Mouse (Mus musculus) G1E (cell line): Measurements from ENCODE around the gene Naif1.
"Not testable (repeated sequence)": the region's sequence is repeated elsewhere in the genome, so short reads cannot be mapped to it uniquely, and the experiment has no call there.

Experiments
- CTCF ChIP-seq: IDR thresholded peaks from 2 replicates; pipeline ENCODE4 v1.5.1; 2012; ENCODE audit warnings: low read depth, low read length, inconsistent platforms, mixed read lengths
- GATA1 ChIP-seq: IDR thresholded peaks from 2 replicates; pipeline ENCODE4 v1.6.1; 2012; ENCODE audit warnings: borderline replicate concordance, low read length, inconsistent platforms, mixed read lengths
- POLR2AphosphoS5 ChIP-seq: IDR thresholded peaks from 2 replicates; pipeline ENCODE4 v1.6.1; 2012; ENCODE audit warnings: low read depth, low read length, inconsistent platforms; ENCODE audit not compliant: insufficient replicate concordance
- TAL1 ChIP-seq: conservative IDR thresholded peaks from 2 replicates; pipeline ENCODE4 v1.6.1; 2012; ENCODE audit warnings: low read depth, low read length, inconsistent platforms, mixed read lengths

- TF ChIP-seq CTCF, TAL1, POLR2AphosphoS5, GATA1: not testable (repeated sequence)
These were observed 40.5 kb downstream of the Naif1 start for GRCm38 (mm10) chr2:32490730-32491129.
